Mouse (Mus musculus) gastrocnemius, postnatal 36 days (tissue): Measurements from ENCODE around the gene Tmem50b. TPM values are rescaled to one million over a fixed set of nuclear protein-coding genes. Genes with fewer than 3 reads are reported as not detected.

Experiments used
- DNase-seq, 2 experiments: peaks; one replicate each; pipeline ENCODE4 v3.0.0; 2022
- intact Hi-C: fragments of 180-260 bp; cut with DNase I; formaldehyde crosslinking; loops from one replicate; pipeline ENCODE4 v1.15.1; 2025
- total RNA-seq, 2 experiments: library from RNA; stranded (reverse); gene quantifications; 2 replicates each; pipeline ENCODE4 v1.2.3; 2021

Tmem50b gene
- total RNA-seq, 2 experiments from 2014 or later: 13.7 to 16.4 TPM

DNA sequence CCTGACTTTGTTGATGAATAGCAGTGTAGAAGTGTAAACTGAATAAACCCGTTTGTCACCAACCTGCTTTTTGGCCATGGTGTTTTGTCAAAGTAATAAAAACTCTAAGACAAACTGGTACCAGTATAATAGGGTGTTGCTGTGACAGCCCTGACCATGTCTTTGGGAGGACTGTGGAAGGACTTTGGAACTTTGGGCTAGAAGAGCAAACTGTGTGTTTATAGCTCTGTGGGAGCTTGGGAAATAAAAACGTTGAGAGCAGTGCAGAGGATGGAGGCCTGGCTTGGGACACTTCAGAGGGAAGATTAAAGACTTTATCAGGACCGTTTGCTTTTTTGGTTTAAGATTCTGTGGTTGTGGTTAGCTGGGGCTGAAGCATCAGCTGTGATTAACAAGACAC is 26.5 kb downstream of the Tmem50b start:
- intact Hi-C loops: no loop called here
- no peak for DNase-seq

DNA sequence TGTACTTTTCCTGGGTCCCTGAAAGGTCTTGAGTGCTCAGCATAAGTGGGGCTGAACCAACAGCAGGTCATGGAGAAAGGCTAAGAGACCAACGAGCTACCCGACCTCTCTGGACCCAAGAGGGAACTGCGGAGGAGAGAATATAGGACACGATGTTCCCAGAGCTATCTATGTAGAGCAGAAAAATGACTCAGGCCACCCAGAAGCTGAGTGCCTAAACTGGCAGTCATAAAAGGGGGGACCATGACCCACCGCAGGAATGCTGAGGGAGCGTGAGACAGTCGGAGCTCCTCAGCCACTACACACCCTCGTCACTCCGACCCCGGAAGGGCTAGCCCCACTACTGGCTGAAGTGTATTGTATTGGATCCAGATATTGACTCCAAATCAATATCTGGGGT is 28.6 kb downstream of the Tmem50b start:
- intact Hi-C loops: no loop called here
- DNase-seq: no peak

- intact Hi-C loops: no loop called here
- no peak for DNase-seq
Measured at GRCm38 (mm10) chr16:91566002-91566401, 31.6 kb downstream of the Tmem50b start.

- DNase-seq: no peak
- intact Hi-C loops: no loop called here
Measured at GRCm38 (mm10) chr16:91565292-91565951, 32.2 kb downstream of the Tmem50b start.

DNA sequence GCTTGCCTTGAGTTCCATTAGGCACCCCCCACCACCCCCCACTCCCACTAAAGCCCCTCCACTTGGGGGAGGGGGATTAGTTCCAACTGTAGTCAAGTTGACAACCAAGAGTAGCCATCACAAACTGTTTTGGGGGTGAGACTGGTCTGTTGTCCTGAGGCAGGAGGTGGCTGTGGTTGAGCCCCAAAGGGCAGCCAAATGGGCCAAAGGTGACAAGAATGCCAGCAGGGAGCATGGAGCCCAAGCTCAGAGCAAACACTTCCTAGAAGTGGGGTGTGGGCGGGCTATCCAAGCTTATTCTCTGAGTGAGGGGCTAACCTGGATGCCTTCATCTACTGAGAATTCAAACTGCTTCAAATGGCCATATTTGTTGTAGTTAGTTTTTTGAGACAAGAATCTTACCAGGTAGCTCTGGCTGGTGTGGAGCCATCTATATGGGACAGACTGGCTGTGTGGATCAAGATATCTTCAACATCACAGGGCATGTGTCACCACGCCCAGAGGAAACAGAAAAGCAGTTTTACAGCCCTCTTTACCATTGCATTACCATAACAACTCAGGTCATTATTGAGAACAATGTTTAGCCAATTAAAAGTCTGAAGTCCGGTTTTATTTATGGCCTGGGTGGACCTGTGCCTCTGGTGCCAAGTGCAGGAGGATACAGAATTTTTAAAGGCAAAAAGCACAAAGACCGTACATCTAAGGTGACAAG is 32.9 kb downstream of the Tmem50b start:
- no peak for DNase-seq
- intact Hi-C loops: no loop called here

DNA sequence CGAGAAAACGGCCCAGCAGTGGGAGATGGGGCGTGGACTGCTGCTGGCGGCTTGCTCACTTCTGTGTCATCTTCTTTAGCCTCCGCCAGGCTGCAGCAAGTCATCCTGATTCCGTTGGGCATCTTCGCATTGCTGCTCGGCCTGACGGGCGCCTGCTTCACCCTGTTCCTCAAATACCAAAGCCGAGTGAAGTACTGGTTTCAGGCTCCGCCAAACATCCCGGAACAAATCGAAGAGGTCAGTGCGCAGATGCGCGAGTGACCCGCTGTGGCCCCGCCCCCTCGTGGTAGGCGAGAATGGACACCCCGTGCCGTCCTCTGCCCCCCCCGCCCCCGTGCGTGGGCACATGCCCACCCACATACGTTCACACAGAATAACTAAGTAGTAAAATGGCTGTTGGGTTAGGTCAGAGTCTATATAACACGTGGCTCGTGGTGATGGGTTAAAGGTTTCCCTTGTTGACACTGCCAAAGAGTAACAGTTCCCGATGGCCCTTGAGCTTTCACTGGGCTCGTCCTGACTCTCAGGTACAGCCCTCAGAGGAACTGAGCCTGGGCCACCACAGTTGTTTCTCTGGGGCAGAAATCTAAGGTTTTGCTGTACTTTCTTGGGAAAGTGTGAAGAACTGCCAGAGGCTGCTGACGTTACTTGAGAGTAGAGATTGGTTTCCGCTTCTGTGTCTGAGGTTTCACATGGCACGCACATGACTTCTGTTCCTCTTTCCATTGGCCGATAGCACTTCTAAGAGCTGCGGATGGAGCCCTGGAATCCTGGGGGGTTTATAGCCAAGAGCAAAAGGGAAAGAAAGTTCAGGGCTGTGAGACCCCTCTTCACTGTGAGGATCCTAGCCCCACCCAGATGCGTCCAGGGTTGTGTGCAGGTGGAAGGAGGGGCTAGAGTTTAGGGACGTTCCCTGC is 35.8 kb downstream of the Tmem50b start:
- DNase-seq: no peak
- intact Hi-C loops: loop anchor here (1.0 kb wide), 1 partner anchor 49 kb away; no protein-coding TSS in a partner anchor

DNA sequence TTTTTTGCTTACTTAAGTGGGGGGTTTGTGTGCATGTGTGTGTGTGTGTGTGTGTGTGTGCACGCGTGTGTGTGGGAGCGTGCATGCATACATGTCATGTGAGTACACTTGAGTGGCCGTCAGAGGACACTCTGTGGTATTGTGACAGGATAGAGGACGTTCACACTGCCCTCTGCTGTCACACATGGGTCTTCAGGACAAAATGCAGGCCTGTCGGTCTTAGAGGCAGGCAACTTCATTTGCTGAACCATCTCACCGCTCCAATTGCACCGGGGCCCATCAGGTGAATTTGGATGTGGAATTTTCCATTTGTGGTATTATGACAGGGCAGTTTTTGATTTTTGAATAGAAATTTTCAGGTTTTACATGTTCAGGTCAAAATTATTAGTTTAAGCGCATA is 36.5 kb downstream of the Tmem50b start:
- DNase-seq: no peak

DNA sequence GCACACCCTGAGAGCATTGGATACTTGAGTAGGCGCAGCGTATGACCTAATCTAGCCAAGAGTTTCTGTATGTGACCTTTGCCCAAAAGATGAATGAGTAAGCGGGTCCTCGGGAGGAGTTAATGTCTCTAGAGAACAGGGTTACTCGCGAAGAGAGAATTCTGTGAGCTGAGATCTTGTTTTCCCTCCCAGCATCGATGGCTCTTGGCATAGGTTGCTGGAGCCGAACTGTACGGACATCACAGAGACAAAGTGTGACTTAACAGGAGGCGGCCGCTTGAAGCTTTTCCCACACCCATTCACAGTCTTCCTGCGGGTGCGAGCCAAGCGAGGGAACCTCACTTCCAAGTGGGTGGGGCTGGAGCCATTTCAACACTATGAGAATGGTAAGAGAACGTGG is 39.9 kb downstream of the Tmem50b start:
- intact Hi-C loops: no loop called here
- peak; percentile 62 for DNase-seq

More for the DNA sequence above, 36.5 kb downstream of the Tmem50b start:
- intact Hi-C loops: loop anchor here (1.0 kb wide), 1 partner anchor 49 kb away; no protein-coding TSS in a partner anchor

DNA sequence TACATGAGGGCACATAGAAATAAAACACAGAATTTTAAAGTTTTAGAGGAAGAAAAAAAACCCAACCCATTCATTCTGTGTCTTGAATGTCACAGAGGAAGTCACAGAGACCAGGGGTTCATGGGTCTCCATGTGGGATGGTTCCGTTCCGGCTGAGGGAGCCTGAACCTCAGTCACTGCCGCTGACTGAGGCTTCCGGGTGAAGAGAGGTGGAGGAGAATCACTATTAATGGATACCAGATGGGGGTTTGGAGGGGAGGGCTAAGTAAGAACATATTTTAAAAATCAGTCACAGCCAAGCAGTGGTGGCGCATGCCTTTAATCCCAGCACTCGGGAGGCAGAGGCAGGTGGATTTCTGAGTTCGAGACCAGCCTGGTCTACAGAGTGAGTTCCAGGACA is 40.4 kb downstream of the Tmem50b start:
- no peak for DNase-seq
- intact Hi-C loops: no loop called here

GRCm38 (mm10) chr16:91556659-91557058 is 40.9 kb downstream of the Tmem50b start:
- intact Hi-C loops: no loop called here
- DNase-seq: no peak

- intact Hi-C loops: no loop called here
- no peak for DNase-seq
Measured at GRCm38 (mm10) chr16:91555017-91555605, 42.5 kb downstream of the Tmem50b start.

GRCm38 (mm10) chr16:91553625-91554024 is 44.0 kb downstream of the Tmem50b start:
- DNase-seq: no peak
- intact Hi-C loops: no loop called here

DNA sequence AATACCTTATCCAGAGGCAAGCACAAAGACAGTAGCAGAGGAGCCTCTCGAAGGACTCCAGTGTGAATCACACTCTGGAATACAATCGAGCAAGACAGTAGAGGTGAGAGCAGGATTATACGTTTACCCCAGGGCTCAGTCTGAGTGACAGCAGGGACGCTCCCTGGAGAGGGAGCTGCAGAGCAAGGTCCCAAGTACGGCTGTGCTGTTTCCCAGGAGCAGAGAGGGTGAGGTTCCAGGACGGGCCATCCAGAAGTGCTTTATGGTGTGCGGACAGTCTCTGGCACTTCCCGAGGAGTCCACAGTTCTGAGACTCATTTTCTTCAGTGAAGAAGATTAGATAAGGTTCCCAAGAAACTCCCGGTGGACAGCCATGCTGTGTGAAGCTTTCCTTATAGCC is 45.5 kb downstream of the Tmem50b start:
- DNase-seq: no peak
- intact Hi-C loops: no loop called here

GRCm38 (mm10) chr16:91551081-91551524 is 46.5 kb downstream of the Tmem50b start:
- intact Hi-C loops: no loop called here
- DNase-seq: no peak

- DNase-seq: no peak
- intact Hi-C loops: no loop called here
Measured at GRCm38 (mm10) chr16:91549616-91550015, 48.0 kb downstream of the Tmem50b start.

DNA sequence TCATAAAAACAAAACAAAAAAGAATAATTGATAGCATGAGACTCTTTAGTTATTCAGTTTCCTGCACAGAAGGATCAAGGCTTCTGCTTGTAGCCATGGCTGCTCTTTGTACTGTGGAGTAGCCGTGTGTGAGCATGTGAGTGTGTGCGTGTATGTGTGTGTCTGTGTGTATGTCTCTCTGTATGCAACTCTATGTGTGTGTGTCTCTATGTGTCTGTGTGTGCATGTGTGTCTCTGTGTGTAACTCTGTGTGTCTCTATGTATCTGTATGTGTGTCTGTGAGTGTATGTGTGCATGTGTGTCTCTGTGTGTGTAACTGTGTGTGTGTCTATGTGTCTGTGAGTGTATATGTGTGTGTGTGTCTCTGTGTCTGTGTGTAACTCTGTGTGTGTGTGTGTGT is 48.6 kb downstream of the Tmem50b start:
- intact Hi-C loops: no loop called here
- DNase-seq: no peak

DNA sequence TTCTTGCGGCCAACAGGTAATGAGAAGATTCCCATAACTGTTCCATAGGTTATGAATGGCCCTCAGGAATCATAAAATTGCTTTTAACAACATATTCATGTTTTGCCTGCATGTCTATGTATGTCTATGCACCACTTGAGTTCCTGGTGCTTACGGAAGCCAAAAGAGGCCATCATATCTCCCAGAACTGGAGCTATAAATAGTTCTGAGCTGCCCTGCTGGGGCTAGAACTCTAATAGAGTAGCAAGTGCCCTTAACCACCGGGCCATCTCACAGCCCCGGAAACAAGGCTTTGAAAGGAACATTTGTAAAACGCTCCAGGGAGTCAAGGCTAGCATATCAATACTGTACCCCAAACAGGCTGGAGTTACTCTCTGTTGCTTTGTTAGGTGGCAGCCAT is 49.0 kb downstream of the Tmem50b start:
- intact Hi-C loops: no loop called here
- DNase-seq: no peak

GRCm38 (mm10) chr16:91547974-91548373 is 49.6 kb downstream of the Tmem50b start:
- intact Hi-C loops: no loop called here
- no peak for DNase-seq

- peak; percentile 46 to 64 for DNase-seq
- intact Hi-C loops: no loop called here
Measured at GRCm38 (mm10) chr16:91546836-91547741, 50.5 kb downstream of the Tmem50b start, which contains the start of gene Ifngr2. Gene Ifngr2 (plus strand): TSS chr16:91547072.
